Mouse (Mus musculus) T-cell, adult 2 months (primary cell): ENCODE results near the gene Gm28891.
"Not testable (repeated sequence)": the region's sequence is repeated elsewhere in the genome, so short reads cannot be mapped to it uniquely, and the experiment has no call there.

Experiments
- DNase-seq: peaks from one replicate; pipeline ENCODE4 v3.0.0; 2022; ENCODE audit warnings: low spot score

Gene Gm28891

DNA sequence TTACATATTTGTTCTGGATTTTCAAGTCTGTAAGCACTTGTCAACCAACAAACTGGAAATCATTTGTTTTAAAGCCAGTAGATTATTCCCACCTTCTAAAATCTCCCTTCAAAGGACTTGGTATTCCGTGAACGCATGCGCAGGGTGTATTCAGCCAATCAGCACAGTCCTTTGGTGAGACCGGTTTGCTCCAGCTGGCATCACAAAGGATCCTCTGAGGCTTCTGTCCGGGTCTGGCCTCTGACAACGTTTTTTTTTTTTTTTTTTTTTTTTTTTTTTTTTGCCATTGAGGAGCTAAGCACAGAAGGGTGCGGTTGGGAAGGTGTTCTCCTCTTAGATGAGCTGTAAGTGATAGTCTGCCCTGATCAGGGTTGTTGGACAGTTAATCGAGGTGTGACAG lies at the start of gene Gm28891:
Gene Gm28891 (plus strand): TSS at position 301 of the 400 bp plus-strand sequence.
- DNase-seq: not testable (repeated sequence)
